In genomic region chr13:97240279-97240964, GRCm38 (mm10) we compare ENCODE assay signal across 7 mouse cellular contexts. TPM values are rescaled to one million over a fixed set of nuclear protein-coding genes. Genes with fewer than 3 reads are reported as not detected.
A peak's percentile ranks its signal among the peaks of the same experiment; 100 is the strongest.
DNase-seq lines count a peak whose midpoint lies in the region; ATAC-seq and TF ChIP-seq lines count a peak whose summit lies in the region.

No protein-coding gene starts in this region.

- H3K4me2 ChIP-seq in intestine, postnatal 0 days (replicated peaks; ENCODE audit: low read depth): peak overlapping the region; percentile 73
- peak overlapping the region; percentile 92 for H3K4me2 ChIP-seq in limb, embryonic 15.5 days
- peak overlapping the region; percentile 91 for H3K4me2 ChIP-seq in midbrain, embryonic 16.5 days (ENCODE audit: low read length)

- peak; percentile 76 for TF ChIP-seq CTCF in intestine, postnatal 0 days (IDR thresholded peaks at IDR 0.05; ENCODE audit: low read depth)

- no peaks in the 10 kb centered on the region for H3K9me3 ChIP-seq in intestine, postnatal 0 days (ENCODE audit: control insufficient read depth)
- H3K9me3 ChIP-seq in limb, embryonic 15.5 days: no peaks in the 10 kb centered on the region
- no peaks in the 10 kb centered on the region for H3K9me3 ChIP-seq in midbrain, embryonic 16.5 days (replicated peaks; ENCODE audit: control insufficient read depth, low read length, poor library complexity, severe bottlenecking)

- DNase-seq in adrenal gland, adult 2 months: peak; percentile 86
- peak; percentile 92 for DNase-seq in embryo, embryonic 10.5 days (ENCODE audit: low spot score)
- DNase-seq in spleen, postnatal 4 days (ENCODE audit: low spot score in 2 of 2): peak; percentile 48 to 75

- peaks cover 8% of the 10 kb centered on the region for H3K36me3 ChIP-seq in intestine, postnatal 0 days (ENCODE audit: control insufficient read depth, insufficient read depth)
- H3K36me3 ChIP-seq in limb, embryonic 15.5 days: peaks cover 7% of the 10 kb centered on the region; the same call in 1 of the 2 replicates
- H3K36me3 ChIP-seq in midbrain, embryonic 16.5 days (ENCODE audit: control insufficient read depth, insufficient read depth, low read length): peaks cover 1% of the 10 kb centered on the region; the same call in 1 of the 2 replicates

- peaks cover 18% of the 10 kb centered on the region; the same call in 1 of the 2 replicates for H3K4me1 ChIP-seq in intestine, postnatal 0 days (replicated peaks; ENCODE audit: control insufficient read depth, insufficient read depth, low read length)
- peaks cover 55% of the 10 kb centered on the region for H3K4me1 ChIP-seq in limb, embryonic 15.5 days
- H3K4me1 ChIP-seq in midbrain, embryonic 16.5 days (ENCODE audit: control insufficient read depth, insufficient read depth, low read length): peaks cover 35% of the 10 kb centered on the region

- peak; percentile 71 for ATAC-seq in granulocyte monocyte progenitor cell, adult 5-6 weeks (replicated peaks; ENCODE audit: poor library complexity, severe bottlenecking)
- peak; percentile 62 for ATAC-seq in intestine, postnatal 0 days
- peak; percentile 46; the same call in 1 of the 2 replicates for ATAC-seq in limb, embryonic 15.5 days (ENCODE audit: insufficient number of reproducible peaks, low FRiP score, low TSS enrichment, low read depth)
- peak; percentile 63 for ATAC-seq in midbrain, embryonic 16.5 days

- WGBS in intestine, postnatal 0 days: 1% methylated on average over 34 of the region's 36 CpGs
- under 1% methylated on average over 34 of the region's 36 CpGs for WGBS in limb, embryonic 15.5 days
- under 1% methylated on average over 34 of the region's 36 CpGs for WGBS in midbrain, embryonic 16.5 days

- peak overlapping the region; percentile 55 for H3K9ac ChIP-seq in intestine, postnatal 0 days (ENCODE audit: low read depth, low read length)
- H3K9ac ChIP-seq in limb, embryonic 15.5 days: peak overlapping the region; percentile 64
- peak overlapping the region; percentile 91 for H3K9ac ChIP-seq in midbrain, embryonic 16.5 days (ENCODE audit: low read depth, low read length)

- peak overlapping the region; percentile 86 for H3K4me3 ChIP-seq in intestine, postnatal 0 days (ENCODE audit: low read depth, low read length)
- H3K4me3 ChIP-seq in limb, embryonic 15.5 days: peak overlapping the region; percentile 82
- H3K4me3 ChIP-seq in midbrain, embryonic 16.5 days (ENCODE audit: low read depth, low read length): peak overlapping the region; percentile 94

- no peaks in the 10 kb centered on the region for H3K27me3 ChIP-seq in intestine, postnatal 0 days (replicated peaks; ENCODE audit: control insufficient read depth, insufficient read depth, low read length)
- H3K27me3 ChIP-seq in limb, embryonic 15.5 days: no peaks in the 10 kb centered on the region
- H3K27me3 ChIP-seq in midbrain, embryonic 16.5 days (ENCODE audit: control insufficient read depth, insufficient read depth, low read depth, low read length): no peaks in the 10 kb centered on the region

- H3K27ac ChIP-seq in intestine, postnatal 0 days (ENCODE audit: low read depth, low read length): peak overlapping the region; percentile 88
- peak overlapping the region; percentile 96 for H3K27ac ChIP-seq in limb, embryonic 15.5 days
- H3K27ac ChIP-seq in midbrain, embryonic 16.5 days (ENCODE audit: low read length): peak overlapping the region; percentile 97

RNA-seq across cellular contexts. Expression of gene Enc1, which starts 0.5 kb away (rescaled TPM):
- 10 to 100 TPM in 1 of 2 experiments, 1 to 10 TPM in 1; 6.6 to 13.2 TPM for total RNA-seq in adrenal gland, adult 2 months (2021)
- 4.6 and 5.8 TPM in 2 replicates for polyA plus RNA-seq in adrenal gland, adult 2 months (2012; rRNA removed)
- 1.3 and 3.8 TPM in 2 replicates for total RNA-seq in granulocyte monocyte progenitor cell, adult 5-6 weeks (2014; fragmentation: Nextera tagmentation)
- total RNA-seq in granulocyte monocyte progenitor cell, adult 5-6 weeks (2017): 2.4 and 2.5 TPM in 2 replicates
- 2.3 and 2.6 TPM in 2 replicates for polyA plus RNA-seq in intestine, postnatal 0 days (2015; fragmentation: Nextera tagmentation; extraction: Ambion mirVana)
- polyA plus RNA-seq in limb, embryonic 15.5 days (2015; fragmentation: Nextera tagmentation; extraction: Ambion mirVana): 6.1 and 10.4 TPM in 2 replicates
- 103 and 119 TPM in 2 replicates for polyA plus RNA-seq in midbrain, embryonic 16.5 days (2015; fragmentation: Nextera tagmentation; extraction: Ambion mirVana)

RNA-seq across cellular contexts. Expression of gene Hexb, which starts 42.3 kb away (rescaled TPM):
- 10 to 100 TPM; 30.6 to 38.4 TPM for total RNA-seq in adrenal gland, adult 2 months (2021)
- polyA plus RNA-seq in adrenal gland, adult 2 months (2012; rRNA removed): 221 and 235 TPM in 2 replicates
- total RNA-seq in granulocyte monocyte progenitor cell, adult 5-6 weeks (2014; fragmentation: Nextera tagmentation): 27.7 and 33.3 TPM in 2 replicates
- 31.8 and 32.1 TPM in 2 replicates for total RNA-seq in granulocyte monocyte progenitor cell, adult 5-6 weeks (2017)
- polyA plus RNA-seq in intestine, postnatal 0 days (2015; fragmentation: Nextera tagmentation; extraction: Ambion mirVana): 273 and 300 TPM in 2 replicates
- polyA plus RNA-seq in limb, embryonic 15.5 days (2015; fragmentation: Nextera tagmentation; extraction: Ambion mirVana): 63.1 and 65.7 TPM in 2 replicates
- polyA plus RNA-seq in midbrain, embryonic 16.5 days (2015; fragmentation: Nextera tagmentation; extraction: Ambion mirVana): 40.3 and 49.8 TPM in 2 replicates

Comparison
In these comparisons a context has a peak if more than half of its experiments do, and no peak if none do; other contexts are left out.
1. Peak in every context shown above with its lines: DNase-seq, ATAC-seq, H3K4me3 ChIP-seq and H3K27ac ChIP-seq.